Mouse (Mus musculus) lung, embryonic 14.5 days (tissue): Measurements from ENCODE around the gene Cers5. TPM values are rescaled to one million over a fixed set of nuclear protein-coding genes. Genes with fewer than 3 reads are reported as not detected.
A peak's percentile ranks its signal among the peaks of the same experiment; 100 is the strongest.
"Not testable (repeated sequence)": the region's sequence is repeated elsewhere in the genome, so short reads cannot be mapped to it uniquely, and the experiment has no call there.

Experiments used
- ATAC-seq: fragments of 200-750 bp; cut with Nextera tagmentation; 2 replicates; pipeline ENCODE4 v1.8.0; 2017; ENCODE audit warnings: mild to moderate bottlenecking, moderate TSS enrichment, moderate library complexity; ENCODE audit not compliant: insufficient read depth
- DNase-seq: peaks from one replicate; pipeline ENCODE4 v3.0.0-alpha.2; 2015
- H3K27ac ChIP-seq: fragments of 300-500 bp; sonication (generic); 2 replicates; pipeline ENCODE4 v1.5.1; 2014; ENCODE audit warnings: low read depth, mild to moderate bottlenecking, moderate library complexity
- H3K27me3 ChIP-seq: fragments of 300-500 bp; sonication (generic); 2 replicates; pipeline ENCODE4 v1.6.1; 2014; ENCODE audit warnings: low read length, control low read depth; ENCODE audit not compliant: insufficient read depth
- H3K36me3 ChIP-seq: fragments of 300-500 bp; sonication (generic); 2 replicates; pipeline ENCODE4 v1.6.1; 2014; ENCODE audit warnings: control low read depth; ENCODE audit not compliant: insufficient read depth
- H3K4me1 ChIP-seq: fragments of 300-500 bp; sonication (generic); 2 replicates; pipeline ENCODE4 v1.6.1; 2014; ENCODE audit warnings: antibody characterized with exemption, control low read depth; ENCODE audit not compliant: insufficient read depth
- H3K4me2 ChIP-seq: fragments of 300-500 bp; sonication (generic); 2 replicates; pipeline ENCODE4 v1.6.1; 2014; ENCODE audit warnings: mild to moderate bottlenecking
- H3K4me3 ChIP-seq: fragments of 300-500 bp; sonication (generic); 2 replicates; pipeline ENCODE4 v1.5.1; 2014; ENCODE audit warnings: low read depth, low read length
- H3K9ac ChIP-seq: fragments of 300-500 bp; sonication (generic); 2 replicates; pipeline ENCODE4 v1.6.1; 2014
- H3K9me3 ChIP-seq: fragments of 300-500 bp; sonication (generic); 2 replicates; pipeline ENCODE4 v1.6.1; 2016; ENCODE audit warnings: low read depth, low read length, control low read depth
- CTCF ChIP-seq: IDR thresholded peaks from 2 replicates; pipeline ENCODE4 v1.5.1; 2016; ENCODE audit warnings: antibody characterized with exemption, low read depth
- WGBS: fragments of 180-500 bp; shearing (Covaris S2); extraction: QIAGEN DNeasy Blood & Tissue Kit; methylation state at CpG from one replicate; pipeline ENCODE4 v1.1.7; 2014; 5-methylcytosine and 5-hydroxymethylcytosine counted together
- polyA plus RNA-seq: library from polyadenylated mRNA; unstranded; fragments of >200 nt; fragmentation: Nextera tagmentation; extraction: Ambion mirVana; gene quantifications from 2 replicates; pipeline ENCODE4 v1.2.1, GENCODE M21; 2014

The Cers5 gene
- polyA plus RNA-seq, 1 experiment from 2014 or later = 78.8 TPM

DNA sequence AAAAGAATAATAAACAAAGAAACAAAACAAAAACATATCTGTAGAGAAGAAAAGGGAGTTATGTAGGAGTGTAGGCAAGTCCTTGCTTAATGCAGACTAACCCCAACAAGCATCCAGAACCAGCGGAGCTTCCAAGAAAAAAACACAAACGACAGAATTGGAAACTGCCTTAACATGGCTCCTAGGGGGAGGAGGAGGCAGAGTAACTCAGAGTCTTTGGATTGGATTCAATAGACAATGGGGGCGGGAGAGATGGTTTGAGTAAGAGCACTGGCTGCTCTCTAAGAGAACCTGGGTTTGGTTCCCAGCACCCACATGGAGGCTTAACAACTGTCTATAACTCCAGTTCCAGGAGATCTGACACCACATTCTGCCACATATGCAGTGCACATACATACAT is 41.0 kb downstream of the Cers5 start:
- H3K27ac ChIP-seq = no peak overlapping the region
- H3K4me1 ChIP-seq = peaks cover 1% of the 10 kb centered on the region
- no peak overlapping the region for H3K4me2 ChIP-seq
- no peak overlapping the region for H3K4me3 ChIP-seq
- no peak for TF ChIP-seq CTCF
- H3K9ac ChIP-seq = no peak overlapping the region
- no peaks in the 10 kb centered on the region for H3K9me3 ChIP-seq
- H3K27me3 ChIP-seq = no peaks in the 10 kb centered on the region
- ATAC-seq = no peak
- no peak for DNase-seq
- WGBS = 89% methylated on average over 3 of the region's 3 CpGs
- H3K36me3 ChIP-seq = peaks cover 56% of the 10 kb centered on the region

DNA sequence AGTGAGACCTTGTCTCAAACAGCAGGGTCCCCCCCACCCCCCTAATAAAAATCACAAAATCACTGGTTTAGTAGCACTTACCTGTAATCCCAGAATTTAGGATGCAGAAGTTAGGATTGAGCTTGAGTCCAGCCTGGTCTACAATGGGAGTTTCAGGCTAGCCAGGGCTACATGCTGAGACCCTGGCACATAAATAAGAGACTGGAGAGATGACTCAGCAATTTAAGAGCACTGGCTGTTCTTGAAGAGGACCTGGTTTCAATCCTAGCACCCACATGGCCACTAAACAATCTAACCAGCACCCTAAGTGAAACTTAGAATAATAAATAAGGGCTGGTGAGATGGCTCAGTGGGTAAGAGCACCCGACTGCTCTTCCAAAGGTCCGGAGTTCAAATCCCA is 41.5 kb downstream of the Cers5 start:
- Histone ChIP-seq H3K9me3 (no peaks in the 10 kb centered on the region), H3K9ac (no peak overlapping the region), H3K4me3 (no peak overlapping the region), H3K4me2 (no peak overlapping the region), H3K36me3 (peaks cover 51% of the 10 kb centered on the region), H3K27me3 (no peaks in the 10 kb centered on the region), H3K4me1 (peaks cover 3% of the 10 kb centered on the region), H3K27ac (no peak overlapping the region)
- DNase-seq = no peak
- TF ChIP-seq CTCF = no peak
- ATAC-seq = no peak
- 96% methylated on average over 2 of the region's 2 CpGs for WGBS

DNA sequence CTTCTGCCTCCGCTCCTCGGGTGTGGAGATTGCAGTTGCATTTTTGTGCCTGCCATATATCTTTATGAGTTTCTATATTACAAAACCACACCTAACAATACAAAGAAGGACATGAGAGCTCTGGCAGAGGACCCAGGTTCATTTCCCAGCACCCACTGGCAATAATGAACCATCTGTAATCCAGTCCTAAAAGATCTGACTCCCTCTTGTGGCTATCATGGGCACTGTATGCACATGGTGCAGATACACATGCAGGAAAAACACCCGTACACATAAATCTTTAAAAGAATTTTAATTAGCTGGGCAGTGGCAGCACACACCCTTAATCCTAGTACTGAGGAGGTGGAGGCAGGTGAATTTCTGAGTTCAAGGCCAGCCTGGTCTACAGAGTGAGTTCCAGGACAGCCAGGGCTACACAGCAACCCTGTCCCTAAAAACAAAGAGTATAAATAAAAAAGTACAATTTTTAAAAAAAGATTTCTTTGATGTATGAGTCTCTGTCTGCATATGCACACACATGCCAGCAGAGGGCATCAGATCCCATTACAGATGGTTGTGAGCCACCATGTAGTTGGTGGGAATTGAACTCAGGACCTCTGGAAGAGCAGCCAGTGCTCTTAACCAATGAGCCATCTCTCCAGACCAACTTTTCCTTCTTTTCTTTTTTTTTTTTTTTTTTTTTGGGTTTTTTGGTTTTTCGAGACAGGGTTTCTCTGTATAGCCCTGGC is 43.5 kb downstream of the Cers5 start:
- Histone ChIP-seq H3K4me3 (no peak overlapping the region), H3K9me3 (no peaks in the 10 kb centered on the region), H3K36me3 (peaks cover 33% of the 10 kb centered on the region), H3K4me2 (no peak overlapping the region), H3K9ac (no peak overlapping the region), H3K4me1 (peaks cover 3% of the 10 kb centered on the region), H3K27ac (no peak overlapping the region), H3K27me3 (no peaks in the 10 kb centered on the region)
- WGBS = 97% methylated on average over 3 of the region's 4 CpGs
- ATAC-seq (no peak), DNase-seq (no peak)
- TF ChIP-seq CTCF = no peak

DNA sequence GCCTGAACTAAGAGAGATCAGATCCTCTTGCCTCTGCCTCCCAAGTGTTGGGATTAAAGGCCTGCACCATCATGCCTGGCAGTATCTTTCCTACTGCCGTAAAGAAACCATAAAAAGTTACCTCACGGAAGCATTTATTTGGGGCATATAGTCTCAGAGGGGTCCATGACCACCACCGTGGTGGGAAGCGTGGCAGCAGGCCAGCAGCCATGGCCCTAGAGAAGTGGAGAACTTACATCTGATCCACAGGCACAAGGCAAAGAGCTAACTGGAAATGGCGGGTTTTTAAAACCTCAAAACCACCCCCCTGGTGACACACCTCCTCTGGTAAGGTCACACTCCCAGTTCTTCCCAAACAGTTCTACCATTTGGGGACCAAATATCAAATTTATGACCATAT is 44.5 kb downstream of the Cers5 start:
- Histone ChIP-seq H3K4me1 (peaks cover 10% of the 10 kb centered on the region), H3K9me3 (no peaks in the 10 kb centered on the region), H3K36me3 (peaks cover 26% of the 10 kb centered on the region), H3K4me3 (no peak overlapping the region), H3K9ac (no peak overlapping the region), H3K4me2 (no peak overlapping the region), H3K27ac (no peak overlapping the region), H3K27me3 (no peaks in the 10 kb centered on the region)
- WGBS = 90% methylated on average over 5 of the region's 5 CpGs
- ATAC-seq (no peak), DNase-seq (no peak)
- TF ChIP-seq CTCF = no peak

DNA sequence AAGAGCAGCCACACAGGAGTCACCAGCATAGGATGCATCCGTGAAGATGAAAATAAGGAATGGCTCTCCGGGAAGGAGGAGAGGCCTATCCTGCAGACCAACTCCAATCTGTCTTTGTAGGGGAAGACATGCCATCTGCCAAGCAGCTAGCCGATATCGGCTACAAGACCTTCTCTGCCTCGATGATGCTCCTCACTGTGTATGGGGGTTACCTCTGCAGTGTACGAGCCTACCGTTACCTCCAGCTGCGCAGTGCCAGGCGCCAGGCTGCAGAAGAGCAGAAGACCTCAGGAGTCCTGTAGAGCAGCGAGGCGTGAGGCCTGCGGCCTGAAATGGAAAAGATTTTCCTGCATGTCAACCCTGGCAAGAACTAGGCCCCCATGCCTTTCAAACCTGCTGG is 45.2 kb downstream of the Cers5 start:
- no peak for TF ChIP-seq CTCF
- ATAC-seq = no peak
- 93% methylated on average over 12 of the region's 12 CpGs for WGBS
- H3K9me3 ChIP-seq = no peaks in the 10 kb centered on the region
- H3K4me2 ChIP-seq = no peak overlapping the region
- DNase-seq = no peak
- no peak overlapping the region for H3K27ac ChIP-seq
- H3K36me3 ChIP-seq = peaks cover 22% of the 10 kb centered on the region
- no peaks in the 10 kb centered on the region for H3K27me3 ChIP-seq
- H3K9ac ChIP-seq = no peak overlapping the region
- no peak overlapping the region for H3K4me3 ChIP-seq
- peaks cover 11% of the 10 kb centered on the region for H3K4me1 ChIP-seq

DNA sequence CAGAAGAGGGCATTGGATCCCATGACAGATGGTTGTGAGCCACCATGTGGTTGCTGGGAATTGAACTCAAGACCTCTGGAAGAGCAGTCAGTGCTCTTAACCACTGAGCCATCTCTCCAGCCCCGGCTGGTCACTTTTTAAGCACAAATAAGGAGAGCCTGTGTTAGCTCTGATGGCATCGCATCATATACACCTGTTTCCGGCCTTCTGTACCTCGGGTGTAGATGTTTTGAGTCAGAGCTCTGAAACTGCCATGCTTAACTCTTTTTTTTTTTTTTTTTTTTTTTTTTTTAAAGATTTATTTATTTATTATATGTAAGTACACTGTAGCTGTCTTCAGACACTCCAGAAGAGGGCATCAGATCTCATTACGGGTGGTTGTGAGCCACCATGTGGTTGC is 45.6 kb downstream of the Cers5 start:
- H3K4me3 ChIP-seq, ATAC-seq, H3K9ac ChIP-seq, H3K27ac ChIP-seq, DNase-seq, H3K9me3 ChIP-seq, H3K27me3 ChIP-seq: not testable (repeated sequence)
- WGBS = 92% methylated on average over 4 of the region's 5 CpGs
- peak overlapping the region; percentile 71; the same call in 1 of the 2 replicates for H3K4me2 ChIP-seq
- peaks cover 11% of the 10 kb centered on the region for H3K4me1 ChIP-seq
- H3K36me3 ChIP-seq = peaks cover 22% of the 10 kb centered on the region

DNA sequence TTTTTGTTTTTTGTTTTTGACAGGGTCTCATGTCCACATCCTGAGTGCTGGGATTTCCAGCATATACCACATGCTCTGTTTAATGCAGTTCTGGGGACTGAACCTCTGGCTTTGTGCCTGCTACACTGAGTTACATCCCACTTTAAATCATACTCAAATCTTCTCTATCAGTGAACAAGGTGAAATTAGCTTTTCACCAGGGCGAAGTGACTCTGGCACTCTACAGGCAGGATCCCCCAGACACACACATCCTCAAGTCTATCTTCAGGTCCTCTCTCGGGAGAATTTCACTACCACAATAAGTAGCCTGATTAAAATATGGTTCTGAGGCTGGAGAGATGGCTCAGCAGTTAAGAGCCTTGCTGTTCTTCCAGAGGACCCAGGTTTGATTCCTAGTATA is 46.1 kb downstream of the Cers5 start:
- Histone ChIP-seq H3K27me3 (no peaks in the 10 kb centered on the region), H3K9ac (peak overlapping the region; percentile 84), H3K4me2 (peak overlapping the region; percentile 71), H3K27ac (no peak overlapping the region), H3K4me1 (peaks cover 11% of the 10 kb centered on the region), H3K36me3 (peaks cover 22% of the 10 kb centered on the region), H3K4me3 (peak overlapping the region; percentile 84), H3K9me3 (no peaks in the 10 kb centered on the region)
- no peak for ATAC-seq
- TF ChIP-seq CTCF = no peak
- DNase-seq = no peak
- 70% methylated on average over 2 of the region's 2 CpGs for WGBS
